Mouse (Mus musculus) cerebellum, adult 2 months (tissue): ENCODE measurements around the gene Rufy3.

Experiments
- CTCF ChIP-seq: fragments of 200-500 bp; IDR thresholded peaks from 2 replicates; pipeline ENCODE4 v1.5.1; 2011; ENCODE audit warnings: low read depth, mild to moderate bottlenecking, control low read depth, low read length, moderate library complexity, borderline replicate concordance; ENCODE audit not compliant: insufficient read depth
- POLR2A ChIP-seq: fragments of 200-500 bp; IDR thresholded peaks from 2 replicates; pipeline ENCODE4 v1.6.1; 2011; ENCODE audit warnings: low read length, control low read depth, borderline replicate concordance; ENCODE audit not compliant: insufficient read depth

- TF ChIP-seq CTCF (no peak), POLR2A (no peak)
Measured at GRCm38 (mm10) chr5:88663151-88663550, 98.3 kb downstream of the Rufy3 start.
